Mouse (Mus musculus): ENCODE data around the gene Ptprj. TPM values are rescaled to one million over a fixed set of nuclear protein-coding genes. Genes with fewer than 3 reads are reported as not detected.

Gene Ptprj
- polyA plus RNA-seq, 1 experiment from 2014 or later, result 1.6 TPM

DNA sequence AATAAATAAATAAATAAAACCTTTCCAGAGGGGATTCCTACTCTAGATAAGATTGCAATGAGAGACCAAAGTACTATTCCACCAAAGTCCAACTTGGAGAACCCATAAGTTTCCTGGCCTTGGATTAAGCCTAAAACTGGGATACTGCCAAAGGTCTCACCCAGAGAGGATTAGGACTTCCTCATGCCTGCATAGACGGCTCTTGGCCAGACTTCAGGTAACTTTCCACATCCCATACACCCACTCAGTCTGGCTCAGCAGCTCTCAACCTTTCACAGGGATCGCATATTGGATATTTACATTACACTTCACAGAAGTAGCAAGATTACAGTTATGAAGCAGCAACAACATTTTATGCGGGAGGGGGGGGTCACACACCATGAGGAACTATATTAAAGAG lies 82.9 kb downstream of the Ptprj start:
- ATAC-seq (ENCODE audit: insufficient number of reproducible peaks, low FRiP score), result no peak
- Histone ChIP-seq H3K4me3 (no peak overlapping the region), H3K27me3 (replicated peaks) (no peaks in the 10 kb centered on the region), H3K4me1 (replicated peaks) (no peaks in the 10 kb centered on the region), H3K4me2 (no peak overlapping the region), H3K36me3 (no peaks in the 10 kb centered on the region), H3K9me3 (replicated peaks) (no peaks in the 10 kb centered on the region), H3K9ac (no peak overlapping the region), H3K27ac (ENCODE audit: poor library complexity, severe bottlenecking) (no peak overlapping the region)
- 77% methylated on average over 3 of the region's 3 CpGs for WGBS

DNA sequence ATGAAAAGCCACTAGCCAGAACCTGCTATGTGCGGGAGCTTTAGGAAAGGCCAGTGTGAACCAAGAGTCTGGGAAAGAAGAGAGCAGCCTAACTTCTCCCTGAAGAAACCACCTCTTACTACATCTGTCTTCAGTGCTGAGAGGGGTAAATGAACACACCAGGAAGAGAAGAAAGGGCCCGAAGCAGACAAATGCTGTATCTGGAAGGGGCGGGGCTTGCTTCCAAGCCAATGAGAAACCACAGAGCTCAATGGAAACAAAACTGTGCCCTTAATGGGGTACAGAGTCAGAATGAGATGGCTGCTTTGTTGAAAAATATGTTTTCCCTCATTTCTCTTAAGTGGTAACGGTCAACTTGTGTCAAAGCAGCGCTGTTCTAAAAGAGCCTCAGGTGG lies 83.8 kb downstream of the Ptprj start:
- 83% methylated on average over 5 of the region's 5 CpGs for WGBS
- no peak for ATAC-seq (ENCODE audit: insufficient number of reproducible peaks, low FRiP score)
- H3K9me3 ChIP-seq (replicated peaks), result no peaks in the 10 kb centered on the region
- H3K36me3 ChIP-seq, result no peaks in the 10 kb centered on the region
- H3K27ac ChIP-seq (ENCODE audit: poor library complexity, severe bottlenecking), result no peak overlapping the region
- H3K4me2 ChIP-seq, result no peak overlapping the region
- no peak overlapping the region for H3K4me3 ChIP-seq
- no peaks in the 10 kb centered on the region for H3K4me1 ChIP-seq (replicated peaks)
- no peaks in the 10 kb centered on the region for H3K27me3 ChIP-seq (replicated peaks)
- H3K9ac ChIP-seq, result no peak overlapping the region

DNA sequence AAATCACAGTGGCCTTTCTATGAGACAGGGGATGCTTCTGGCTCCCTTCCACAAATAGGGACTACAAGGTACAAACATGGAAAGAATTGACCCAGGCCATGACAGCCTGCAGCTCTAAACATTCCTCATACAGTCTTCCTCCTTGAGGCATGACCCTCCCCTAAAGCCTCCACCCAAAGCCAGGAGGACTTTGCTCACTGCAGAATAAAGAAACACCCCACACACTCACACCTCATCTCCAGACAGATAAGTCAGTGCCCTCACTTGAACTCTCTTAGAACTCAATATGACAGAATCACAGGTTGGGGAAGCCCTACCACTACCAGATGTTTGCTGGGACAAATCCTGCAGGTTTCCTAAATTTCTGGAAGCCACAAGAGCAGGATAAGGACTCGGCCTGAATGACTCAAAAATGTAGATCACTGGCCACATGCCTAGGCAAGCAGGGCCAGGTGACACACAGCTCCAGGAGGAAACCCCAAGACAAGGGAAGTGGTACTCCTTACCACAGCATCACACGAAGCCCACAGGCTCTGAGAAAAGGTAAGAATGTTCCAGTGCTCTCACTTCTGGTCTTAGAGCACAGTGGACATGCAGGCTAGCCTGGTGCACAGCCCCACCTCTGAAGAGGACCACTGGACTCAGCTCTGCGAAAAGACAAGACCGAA lies 84.3 kb downstream of the Ptprj start:
- no peaks in the 10 kb centered on the region for H3K9me3 ChIP-seq (replicated peaks)
- H3K27ac ChIP-seq (ENCODE audit: poor library complexity, severe bottlenecking), result no peak overlapping the region
- WGBS, result 78% methylated on average over 4 of the region's 4 CpGs
- no peaks in the 10 kb centered on the region for H3K27me3 ChIP-seq (replicated peaks)
- no peaks in the 10 kb centered on the region for H3K4me1 ChIP-seq (replicated peaks)
- ATAC-seq (ENCODE audit: insufficient number of reproducible peaks, low FRiP score), result no peak
- H3K4me3 ChIP-seq, result no peak overlapping the region
- no peak overlapping the region for H3K9ac ChIP-seq
- H3K36me3 ChIP-seq, result no peaks in the 10 kb centered on the region
- H3K4me2 ChIP-seq, result no peak overlapping the region

DNA sequence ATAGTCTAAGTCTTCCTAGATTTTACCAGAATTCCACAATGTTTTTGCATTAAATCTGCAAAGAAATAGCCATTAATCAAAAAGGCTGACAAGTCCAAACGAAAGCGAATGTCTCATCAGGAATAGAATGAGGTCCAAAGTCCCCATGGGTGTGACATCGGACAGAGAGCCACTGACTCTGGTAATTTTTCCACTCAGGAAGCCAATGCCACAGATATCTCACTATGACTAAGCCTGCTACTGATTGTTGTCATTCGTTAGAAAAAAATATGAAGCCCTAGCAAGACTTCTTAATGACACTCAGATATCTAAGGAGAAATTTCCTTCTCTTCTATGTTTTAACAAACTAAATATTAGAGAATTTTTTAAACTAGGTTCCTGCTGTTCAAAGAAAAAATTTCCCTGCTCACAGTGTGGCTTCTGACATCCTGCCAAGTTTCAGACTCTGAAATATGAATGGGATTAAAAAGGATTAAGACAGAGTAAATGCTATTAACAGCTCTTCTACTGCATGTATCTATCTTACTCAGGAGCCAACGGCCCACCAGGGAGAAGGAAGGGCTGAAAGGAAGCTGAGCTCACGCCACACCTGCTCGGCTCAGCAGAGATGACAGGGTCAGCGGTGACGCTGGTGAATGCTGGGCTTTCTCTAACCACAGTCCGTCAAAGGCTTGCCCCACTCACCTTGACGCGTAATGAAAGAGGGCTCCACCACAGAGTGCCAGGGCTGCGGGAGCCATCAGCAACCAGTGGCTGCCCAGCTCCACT lies 90.0 kb downstream of the Ptprj start:
- no peak overlapping the region for H3K27ac ChIP-seq (ENCODE audit: poor library complexity, severe bottlenecking)
- H3K4me2 ChIP-seq, result no peak overlapping the region; the same call in 1 of the 2 replicates
- no peak overlapping the region for H3K9ac ChIP-seq
- ATAC-seq (ENCODE audit: insufficient number of reproducible peaks, low FRiP score), result no peak
- no peaks in the 10 kb centered on the region for H3K27me3 ChIP-seq (replicated peaks)
- H3K4me3 ChIP-seq, result no peak overlapping the region
- H3K4me1 ChIP-seq (replicated peaks), result peaks cover 20% of the 10 kb centered on the region
- H3K9me3 ChIP-seq (replicated peaks), result no peaks in the 10 kb centered on the region
- H3K36me3 ChIP-seq, result no peaks in the 10 kb centered on the region
- WGBS, result 39% methylated on average over 13 of the region's 13 CpGs

DNA sequence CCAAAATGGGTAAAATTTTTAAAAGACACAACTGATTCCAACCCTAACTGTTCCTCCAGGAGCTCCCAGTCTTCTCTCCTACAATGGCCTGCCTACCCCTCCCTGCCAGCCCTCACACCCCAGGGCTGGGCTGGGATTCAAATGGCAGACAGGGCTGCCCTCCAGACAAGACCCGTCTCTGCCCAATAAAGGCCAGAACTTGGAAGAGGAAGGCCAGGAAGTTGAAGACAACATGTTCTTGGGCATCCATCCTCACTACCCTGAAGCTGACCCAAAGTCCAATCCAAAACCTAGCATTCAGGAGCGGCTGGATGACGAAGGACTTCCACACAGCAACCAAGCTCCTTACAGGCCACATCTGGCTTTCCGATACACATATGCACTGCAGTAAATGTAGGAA lies 90.6 kb downstream of the Ptprj start:
- Histone ChIP-seq H3K4me3 (no peak overlapping the region), H3K27ac (ENCODE audit: poor library complexity, severe bottlenecking) (no peak overlapping the region), H3K4me2 (no peak overlapping the region), H3K9ac (no peak overlapping the region), H3K27me3 (replicated peaks) (no peaks in the 10 kb centered on the region), H3K4me1 (replicated peaks) (peaks cover 22% of the 10 kb centered on the region), H3K9me3 (replicated peaks) (no peaks in the 10 kb centered on the region), H3K36me3 (no peaks in the 10 kb centered on the region)
- ATAC-seq (ENCODE audit: insufficient number of reproducible peaks, low FRiP score), result no peak
- 89% methylated on average over 4 of the region's 4 CpGs for WGBS

DNA sequence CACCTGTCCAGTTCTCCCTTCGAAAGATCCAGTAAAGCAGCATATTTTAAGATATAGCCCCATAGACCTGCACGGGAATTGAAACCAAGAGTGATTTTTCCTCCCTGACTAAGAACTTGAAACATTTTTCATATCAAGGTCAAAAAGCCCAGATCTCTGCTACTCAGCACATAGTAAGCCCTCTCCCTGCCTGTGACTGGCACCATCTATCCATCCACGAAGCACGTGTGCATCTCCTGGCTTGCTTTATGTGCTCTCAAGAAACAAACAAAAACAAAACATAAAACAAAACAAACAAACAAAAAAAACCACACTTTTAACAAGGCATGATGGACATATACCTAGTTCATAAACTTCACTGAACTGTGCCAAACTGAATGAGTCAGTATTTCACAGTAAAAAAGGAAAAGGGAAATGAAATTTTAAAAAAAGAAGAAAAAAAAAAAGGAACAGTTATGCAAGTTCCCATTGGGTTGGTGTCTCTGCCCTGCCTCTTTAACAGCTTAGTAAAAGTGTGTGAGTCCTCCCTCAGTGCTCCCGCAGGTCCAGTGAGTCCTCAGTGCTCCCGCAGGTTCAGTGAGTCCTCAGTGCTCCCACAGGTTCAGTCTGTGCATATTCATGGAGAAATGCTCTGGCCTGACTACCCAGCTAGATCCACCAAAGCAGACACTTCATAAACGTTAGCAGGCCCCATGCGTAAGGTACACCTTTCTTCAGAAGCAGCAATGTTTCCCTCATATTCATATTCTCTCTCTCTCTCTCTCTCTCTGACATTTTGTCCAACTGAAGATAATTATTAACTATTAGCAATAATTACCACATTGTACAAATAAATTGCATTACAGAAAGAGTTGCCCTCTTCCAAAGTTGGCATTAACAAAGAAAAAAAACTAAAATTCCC lies 91.5 kb downstream of the Ptprj start:
- H3K9me3 ChIP-seq (replicated peaks), result no peaks in the 10 kb centered on the region
- no peak overlapping the region for H3K27ac ChIP-seq (ENCODE audit: poor library complexity, severe bottlenecking)
- peaks cover 22% of the 10 kb centered on the region for H3K4me1 ChIP-seq (replicated peaks)
- H3K4me3 ChIP-seq, result no peak overlapping the region
- 87% methylated on average over 8 of the region's 8 CpGs for WGBS
- H3K4me2 ChIP-seq, result no peak overlapping the region
- H3K36me3 ChIP-seq, result no peaks in the 10 kb centered on the region
- ATAC-seq (ENCODE audit: insufficient number of reproducible peaks, low FRiP score), result no peak
- no peaks in the 10 kb centered on the region for H3K27me3 ChIP-seq (replicated peaks)
- no peak overlapping the region for H3K9ac ChIP-seq

DNA sequence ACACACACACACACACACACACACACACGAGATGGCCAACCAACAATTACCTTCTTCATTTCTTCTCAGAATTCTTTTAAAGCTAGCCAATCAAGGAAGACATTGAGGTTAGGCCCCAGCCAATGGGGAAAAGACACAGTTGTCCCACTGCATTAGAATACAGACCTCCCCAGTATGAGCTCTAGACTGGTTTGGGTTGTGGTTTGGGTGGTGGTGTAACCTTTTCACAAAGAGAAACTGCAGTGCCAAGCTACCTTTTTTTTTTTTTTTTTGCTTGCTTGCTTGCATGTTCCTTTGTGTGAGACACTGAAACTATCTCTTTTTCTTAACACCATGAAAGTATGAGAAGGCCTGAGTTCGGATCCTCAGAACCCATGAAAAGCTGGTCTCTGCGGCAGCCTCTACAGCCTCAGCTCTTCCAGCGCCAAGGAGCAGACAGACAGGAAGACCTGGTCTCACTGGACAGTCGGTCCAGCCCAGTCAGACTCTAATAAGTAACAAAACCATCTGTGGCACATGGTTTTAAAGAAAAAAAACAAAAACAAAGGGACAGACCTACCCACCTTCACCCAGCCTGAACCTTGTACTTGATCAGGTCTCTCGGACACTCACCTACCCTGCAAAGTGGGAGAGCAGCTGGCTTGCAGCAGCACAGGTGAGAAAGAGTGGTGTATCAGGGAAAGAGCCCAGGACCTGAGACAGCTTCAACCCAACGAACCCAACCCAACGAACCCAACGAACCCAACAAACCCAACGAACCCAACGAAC lies 92.8 kb downstream of the Ptprj start:
- no peak overlapping the region for H3K4me3 ChIP-seq
- no peaks in the 10 kb centered on the region for H3K9me3 ChIP-seq (replicated peaks)
- peaks cover 22% of the 10 kb centered on the region for H3K4me1 ChIP-seq (replicated peaks)
- no peak overlapping the region for H3K27ac ChIP-seq (ENCODE audit: poor library complexity, severe bottlenecking)
- H3K4me2 ChIP-seq, result no peak overlapping the region
- H3K36me3 ChIP-seq, result no peaks in the 10 kb centered on the region
- ATAC-seq (ENCODE audit: insufficient number of reproducible peaks, low FRiP score), result no peak
- WGBS, result 92% methylated on average over 11 of the region's 11 CpGs
- H3K9ac ChIP-seq, result no peak overlapping the region
- H3K27me3 ChIP-seq (replicated peaks), result no peaks in the 10 kb centered on the region

DNA sequence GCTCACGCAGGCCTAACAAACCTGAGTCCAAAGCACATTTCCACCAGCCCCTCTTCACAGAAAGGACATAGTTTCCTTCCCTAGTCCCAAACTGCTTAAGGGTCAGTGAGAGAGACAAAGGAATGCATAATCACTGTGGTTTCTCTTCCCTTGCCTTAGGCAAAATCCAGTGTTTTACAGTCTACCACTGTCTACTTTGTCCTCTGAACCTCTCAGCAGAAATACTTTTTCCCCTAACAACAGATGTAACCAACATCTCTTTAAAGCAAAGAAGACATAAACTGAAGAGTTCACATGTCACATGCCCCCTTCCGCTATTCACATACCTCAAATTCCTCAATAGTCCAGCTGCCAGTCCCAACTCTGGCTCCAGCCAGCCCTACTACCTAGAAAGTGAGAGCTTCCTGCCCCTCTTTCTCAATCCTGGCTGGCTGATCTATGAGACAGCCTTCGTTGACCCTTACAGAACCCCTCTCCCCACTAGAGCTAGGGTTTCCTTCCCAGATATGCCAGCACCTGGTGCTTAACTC lies 94.2 kb downstream of the Ptprj start:
- ATAC-seq (ENCODE audit: insufficient number of reproducible peaks, low FRiP score), result no peak
- WGBS, result 53% methylated on average over 3 of the region's 3 CpGs
- H3K4me1 ChIP-seq (replicated peaks), result peaks cover 22% of the 10 kb centered on the region

DNA sequence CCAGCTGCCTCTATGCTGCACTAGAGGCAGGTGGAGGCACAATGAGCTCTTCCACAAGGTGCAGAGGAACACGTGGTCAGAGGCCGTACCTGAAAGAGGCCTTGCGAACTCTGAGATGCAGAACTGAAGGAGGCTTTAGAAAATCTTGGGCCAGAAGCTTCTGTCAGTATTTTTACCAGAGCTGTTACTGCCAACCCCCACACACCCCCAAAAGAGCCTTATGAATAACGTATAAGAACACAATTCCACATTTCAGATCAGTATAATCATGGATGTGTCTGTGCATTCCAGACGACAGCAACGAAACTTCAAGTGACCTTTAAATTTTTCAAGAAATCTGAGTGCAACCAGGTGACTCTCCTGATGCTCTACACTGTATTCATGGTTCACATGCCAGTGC lies 98.9 kb downstream of the Ptprj start:
- H3K36me3 ChIP-seq, result no peaks in the 10 kb centered on the region
- 85% methylated on average over 6 of the region's 6 CpGs for WGBS
- H3K27me3 ChIP-seq (replicated peaks), result no peaks in the 10 kb centered on the region
- no peaks in the 10 kb centered on the region for H3K9me3 ChIP-seq (replicated peaks)
- no peak for ATAC-seq (ENCODE audit: insufficient number of reproducible peaks, low FRiP score)
- peaks cover 26% of the 10 kb centered on the region for H3K4me1 ChIP-seq (replicated peaks)
- no peak overlapping the region for H3K4me2 ChIP-seq
- no peak overlapping the region for H3K27ac ChIP-seq (ENCODE audit: poor library complexity, severe bottlenecking)
- H3K9ac ChIP-seq, result no peak overlapping the region
- H3K4me3 ChIP-seq, result no peak overlapping the region

More for the DNA sequence above, 94.2 kb downstream of the Ptprj start:
- Histone ChIP-seq H3K4me3 (no peak overlapping the region), H3K9me3 (replicated peaks) (no peaks in the 10 kb centered on the region), H3K36me3 (no peaks in the 10 kb centered on the region), H3K4me2 (no peak overlapping the region), H3K27ac (ENCODE audit: poor library complexity, severe bottlenecking) (no peak overlapping the region), H3K9ac (no peak overlapping the region), H3K27me3 (replicated peaks) (no peaks in the 10 kb centered on the region)

DNA sequence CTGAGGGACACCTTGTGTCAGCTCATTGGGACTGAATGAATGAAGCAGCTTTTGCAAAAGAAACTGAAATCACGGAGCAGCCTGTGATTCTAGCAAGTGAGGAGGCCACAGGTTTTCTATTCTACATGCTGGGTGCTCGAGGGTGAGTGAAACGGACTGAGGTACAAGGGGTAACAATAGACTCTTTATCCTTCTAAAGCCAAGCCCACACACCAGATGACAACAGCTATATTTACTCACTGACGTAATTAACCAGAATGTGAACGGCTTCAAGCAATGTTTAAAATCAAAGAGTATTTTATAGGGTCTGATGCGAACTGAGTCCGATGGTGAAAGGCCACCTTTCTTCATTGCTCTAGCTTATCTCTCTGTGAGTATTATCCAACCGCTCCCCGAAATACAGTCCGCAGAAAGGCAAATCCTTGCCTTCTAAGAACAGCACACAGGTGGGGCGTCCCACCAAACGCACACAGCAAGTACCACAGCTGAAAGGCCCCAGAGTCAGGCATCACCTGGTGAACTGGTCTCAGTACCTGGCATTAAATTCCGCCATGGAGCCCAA lies 99.6 kb downstream of the Ptprj start:
- no peak for ATAC-seq (ENCODE audit: insufficient number of reproducible peaks, low FRiP score)
- Histone ChIP-seq H3K27ac (ENCODE audit: poor library complexity, severe bottlenecking) (no peak overlapping the region), H3K4me3 (no peak overlapping the region), H3K4me1 (replicated peaks) (peaks cover 20% of the 10 kb centered on the region), H3K4me2 (no peak overlapping the region), H3K36me3 (no peaks in the 10 kb centered on the region), H3K27me3 (replicated peaks) (no peaks in the 10 kb centered on the region), H3K9me3 (replicated peaks) (no peaks in the 10 kb centered on the region), H3K9ac (no peak overlapping the region)
- WGBS, result 79% methylated on average over 13 of the region's 13 CpGs
